Mouse (Mus musculus) neural tube, embryonic 15.5 days (tissue): ENCODE data around the gene Il4ra. TPM values are rescaled to one million over a fixed set of nuclear protein-coding genes. Genes with fewer than 3 reads are reported as not detected.

Experiments used
- ATAC-seq: fragments of 200-750 bp; cut with Nextera tagmentation; 2 replicates; pipeline ENCODE4 v1.8.0; 2017; ENCODE audit warnings: mild to moderate bottlenecking, moderate TSS enrichment, moderate library complexity; ENCODE audit not compliant: low FRiP score
- H3K27ac ChIP-seq: fragments of 300-500 bp; sonication (generic); replicated peaks from 2 replicates; pipeline ENCODE4 v1.5.1; 2015; ENCODE audit warnings: mild to moderate bottlenecking, inconsistent platforms
- H3K27me3 ChIP-seq: fragments of 300-500 bp; sonication (generic); replicated peaks from 2 replicates; pipeline ENCODE4 v1.6.1; 2015; ENCODE audit warnings: inconsistent platforms
- H3K36me3 ChIP-seq: fragments of 300-500 bp; sonication (generic); 2 replicates; pipeline ENCODE4 v1.6.1; 2015; ENCODE audit warnings: inconsistent platforms
- H3K4me1 ChIP-seq: fragments of 300-500 bp; sonication (generic); 2 replicates; pipeline ENCODE4 v1.6.1; 2015; ENCODE audit warnings: inconsistent platforms
- H3K4me2 ChIP-seq: fragments of 300-500 bp; sonication (generic); 2 replicates; pipeline ENCODE4 v1.6.1; 2015; ENCODE audit warnings: inconsistent platforms, mild to moderate bottlenecking, moderate library complexity
- H3K4me3 ChIP-seq: fragments of 300-500 bp; sonication (generic); replicated peaks from 2 replicates; pipeline ENCODE4 v1.5.1; 2015; ENCODE audit warnings: mild to moderate bottlenecking, inconsistent platforms
- H3K9ac ChIP-seq: fragments of 300-500 bp; sonication (generic); replicated peaks from 2 replicates; pipeline ENCODE4 v1.6.1; 2015; ENCODE audit warnings: mild to moderate bottlenecking, inconsistent platforms
- H3K9me3 ChIP-seq: fragments of 300-500 bp; sonication (generic); replicated peaks from 2 replicates; pipeline ENCODE4 v1.6.1; 2016; ENCODE audit warnings: inconsistent platforms
- WGBS: fragments of 180-500 bp; shearing (Covaris S2); methylation state at CpG from one replicate; pipeline ENCODE4 v1.1.7; 2015; ENCODE audit warnings: mixed read lengths; 5-methylcytosine and 5-hydroxymethylcytosine counted together
- polyA plus RNA-seq: library from polyadenylated mRNA; unstranded; fragments of >200 nt; fragmentation: Nextera tagmentation; extraction: Ambion mirVana; gene quantifications from 2 replicates; pipeline ENCODE4 v1.2.1, GENCODE M21; 2015

Gene Il4ra
- polyA plus RNA-seq, 1 experiment from 2014 or later: 5.3 TPM

DNA sequence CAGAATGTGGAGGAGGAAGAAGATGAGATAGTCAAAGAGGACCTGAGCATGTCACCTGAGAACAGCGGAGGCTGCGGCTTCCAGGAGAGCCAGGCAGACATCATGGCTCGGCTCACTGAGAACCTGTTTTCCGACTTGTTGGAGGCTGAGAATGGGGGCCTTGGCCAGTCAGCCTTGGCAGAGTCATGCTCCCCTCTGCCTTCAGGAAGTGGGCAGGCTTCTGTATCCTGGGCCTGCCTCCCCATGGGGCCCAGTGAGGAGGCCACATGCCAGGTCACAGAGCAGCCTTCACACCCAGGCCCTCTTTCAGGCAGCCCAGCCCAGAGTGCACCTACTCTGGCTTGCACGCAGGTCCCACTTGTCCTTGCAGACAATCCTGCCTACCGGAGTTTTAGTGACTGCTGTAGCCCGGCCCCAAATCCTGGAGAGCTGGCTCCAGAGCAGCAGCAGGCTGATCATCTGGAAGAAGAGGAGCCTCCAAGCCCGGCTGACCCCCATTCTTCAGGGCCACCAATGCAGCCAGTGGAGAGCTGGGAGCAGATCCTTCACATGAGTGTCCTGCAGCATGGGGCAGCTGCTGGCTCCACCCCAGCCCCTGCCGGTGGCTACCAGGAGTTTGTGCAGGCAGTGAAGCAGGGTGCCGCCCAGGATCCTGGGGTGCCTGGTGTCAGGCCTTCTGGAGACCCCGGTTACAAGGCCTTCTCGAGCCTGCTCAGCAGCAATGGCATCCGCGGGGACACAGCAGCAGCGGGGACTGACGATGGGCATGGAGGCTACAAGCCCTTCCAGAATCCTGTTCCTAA lies 24.0 kb downstream of the Il4ra start:
- WGBS: 88% methylated on average over 16 of the region's 16 CpGs
- H3K27me3 ChIP-seq: no peaks in the 10 kb centered on the region
- H3K9ac ChIP-seq: no peak overlapping the region
- H3K4me1 ChIP-seq: peaks cover 25% of the 10 kb centered on the region
- no peak overlapping the region for H3K4me2 ChIP-seq
- H3K4me3 ChIP-seq: no peak overlapping the region
- no peaks in the 10 kb centered on the region for H3K9me3 ChIP-seq
- H3K36me3 ChIP-seq: no peaks in the 10 kb centered on the region
- ATAC-seq: no peak
- no peak overlapping the region for H3K27ac ChIP-seq

DNA sequence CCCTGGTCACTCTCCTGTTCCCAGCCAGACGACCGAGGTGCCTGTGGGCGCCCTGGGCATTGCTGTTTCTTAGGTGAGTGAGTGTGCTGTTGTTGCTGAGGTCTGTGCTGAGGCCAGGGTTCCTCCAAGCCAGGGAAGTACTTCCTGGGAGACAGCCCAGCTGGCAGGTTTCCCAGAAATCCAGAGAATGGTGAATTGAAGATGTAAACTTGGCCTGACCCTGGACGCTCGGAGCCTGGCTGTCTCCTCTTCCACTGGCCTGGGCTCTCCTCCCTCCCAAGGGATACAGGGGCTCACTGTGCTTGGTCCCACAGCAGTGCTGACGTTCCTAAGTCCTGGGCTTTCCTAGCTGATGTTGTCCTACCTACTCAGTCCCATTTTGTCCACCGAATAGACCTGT lies 25.1 kb downstream of the Il4ra start:
- peaks cover 29% of the 10 kb centered on the region for H3K4me1 ChIP-seq
- 66% methylated on average over 7 of the region's 7 CpGs for WGBS
- H3K4me3 ChIP-seq: no peak overlapping the region
- H3K36me3 ChIP-seq: no peaks in the 10 kb centered on the region
- no peak overlapping the region for H3K9ac ChIP-seq
- H3K27ac ChIP-seq: no peak overlapping the region
- no peaks in the 10 kb centered on the region for H3K9me3 ChIP-seq
- no peaks in the 10 kb centered on the region for H3K27me3 ChIP-seq
- no peak overlapping the region for H3K4me2 ChIP-seq
- ATAC-seq: no peak

DNA sequence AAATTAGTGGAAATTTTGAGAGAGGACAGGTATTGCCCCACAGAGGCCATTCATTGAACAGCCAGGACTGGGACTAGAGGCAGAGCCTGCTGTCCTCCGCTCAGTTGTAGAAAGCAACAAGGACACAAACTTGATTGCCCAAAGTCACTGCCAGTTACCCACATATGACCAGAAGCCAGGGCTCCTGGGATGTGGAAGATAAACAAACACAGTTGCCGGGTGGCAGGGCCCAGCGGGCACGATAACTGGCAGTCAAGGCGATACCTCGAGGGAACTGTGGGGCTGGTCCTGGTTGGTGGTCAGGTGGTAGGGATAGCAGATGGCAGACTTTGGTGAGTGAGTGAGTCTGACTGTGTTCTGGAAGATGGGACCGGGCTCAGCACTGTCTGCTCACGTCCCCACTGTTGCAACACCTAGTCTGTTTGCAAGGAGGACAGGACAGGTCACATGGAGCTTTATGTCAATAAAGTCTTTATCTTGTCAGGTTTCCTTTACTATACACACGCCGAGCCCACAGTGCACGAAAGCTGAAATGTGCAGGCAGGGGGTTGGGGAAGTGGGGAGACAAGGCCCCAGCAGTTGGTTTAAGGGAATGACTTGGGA lies 25.7 kb downstream of the Il4ra start:
- Histone ChIP-seq H3K4me3 (no peak overlapping the region), H3K27ac (no peak overlapping the region), H3K36me3 (no peaks in the 10 kb centered on the region), H3K4me2 (no peak overlapping the region), H3K4me1 (peaks cover 23% of the 10 kb centered on the region), H3K9me3 (no peaks in the 10 kb centered on the region), H3K9ac (no peak overlapping the region), H3K27me3 (no peaks in the 10 kb centered on the region)
- ATAC-seq: no peak
- 85% methylated on average over 11 of the region's 11 CpGs for WGBS

DNA sequence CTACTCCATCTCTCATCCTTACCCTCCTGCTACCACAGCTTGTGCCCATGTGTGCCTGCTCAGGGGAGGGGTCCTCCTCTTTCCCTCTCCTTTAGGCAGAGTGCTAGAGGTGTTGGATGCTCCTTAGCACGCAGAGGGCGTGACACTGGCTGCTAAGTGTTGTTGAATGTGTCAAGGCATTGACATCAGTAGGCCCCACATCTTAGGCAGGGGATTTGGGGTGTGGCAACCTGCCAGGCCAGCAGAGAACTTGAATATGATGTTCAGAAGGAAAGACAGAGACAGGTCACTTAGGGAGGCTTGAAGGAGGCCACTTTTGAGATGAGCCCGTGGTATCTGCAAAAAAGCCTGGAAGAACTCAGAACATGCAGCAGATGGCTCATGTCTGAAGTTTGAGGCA lies 26.2 kb downstream of the Il4ra start:
- H3K27ac ChIP-seq: no peak overlapping the region
- H3K9ac ChIP-seq: no peak overlapping the region
- no peaks in the 10 kb centered on the region for H3K27me3 ChIP-seq
- no peaks in the 10 kb centered on the region for H3K36me3 ChIP-seq
- no peaks in the 10 kb centered on the region for H3K9me3 ChIP-seq
- ATAC-seq: no peak
- no peak overlapping the region for H3K4me2 ChIP-seq
- peaks cover 22% of the 10 kb centered on the region for H3K4me1 ChIP-seq
- no peak overlapping the region for H3K4me3 ChIP-seq
- WGBS: 76% methylated on average over 3 of the region's 3 CpGs

DNA sequence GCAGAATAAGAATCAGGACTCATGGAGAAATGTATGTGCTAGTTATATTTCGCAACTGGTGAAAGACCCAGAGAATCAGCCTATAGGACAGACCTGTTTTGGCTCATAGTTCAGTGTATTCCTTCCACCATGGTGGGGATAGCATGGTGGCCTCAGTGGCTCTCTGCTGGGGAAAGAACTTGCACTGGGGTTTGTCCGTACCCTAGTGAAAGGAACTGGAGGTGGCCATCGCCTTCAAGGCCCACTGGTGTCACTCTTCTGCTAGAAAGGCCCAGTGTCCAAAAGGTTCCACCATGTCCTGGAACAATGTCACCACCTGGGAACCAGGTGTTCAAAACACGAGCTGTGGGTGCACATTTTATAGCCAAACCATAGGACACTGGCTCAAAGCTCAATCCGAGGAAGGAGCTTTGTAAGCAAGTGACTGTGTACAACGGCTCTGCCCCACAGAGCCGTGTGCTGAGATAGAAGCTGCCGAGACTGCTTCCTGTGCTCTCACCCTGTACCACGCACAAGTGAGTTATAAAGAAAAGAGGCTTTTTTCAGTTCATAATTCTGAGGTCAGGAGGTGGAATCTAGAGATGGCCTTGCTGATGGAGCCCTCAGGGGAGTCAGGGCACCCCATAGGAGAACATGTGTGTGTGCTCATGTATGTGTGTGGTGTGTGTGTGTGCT lies 27.8 kb downstream of the Il4ra start:
- H3K4me3 ChIP-seq: no peak overlapping the region
- no peaks in the 10 kb centered on the region for H3K36me3 ChIP-seq
- no peak overlapping the region for H3K27ac ChIP-seq
- no peak overlapping the region for H3K4me2 ChIP-seq
- H3K4me1 ChIP-seq: peaks cover 22% of the 10 kb centered on the region
- no peak for ATAC-seq
- 86% methylated on average over 9 of the region's 9 CpGs for WGBS
- H3K27me3 ChIP-seq: no peaks in the 10 kb centered on the region
- no peaks in the 10 kb centered on the region for H3K9me3 ChIP-seq
- H3K9ac ChIP-seq: no peak overlapping the region

DNA sequence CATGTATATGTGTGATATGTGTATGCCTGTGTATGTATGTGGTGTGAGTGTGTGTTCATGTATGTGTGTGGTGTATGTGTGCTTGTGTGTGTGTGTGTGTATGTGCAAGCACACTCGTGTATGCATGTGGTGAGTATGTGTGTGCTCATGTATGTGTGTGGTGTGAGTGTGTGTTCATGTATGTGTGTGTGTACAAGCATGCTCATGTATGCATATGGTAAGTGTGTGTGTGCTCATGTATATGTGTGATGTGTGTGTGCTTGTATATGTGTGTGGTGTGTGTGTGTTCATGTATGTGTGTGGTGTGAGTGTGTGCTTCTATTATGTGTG lies 28.3 kb downstream of the Il4ra start:
- WGBS: 94% methylated on average over 1 of the region's 1 CpGs
- Histone ChIP-seq H3K36me3 (no peaks in the 10 kb centered on the region), H3K27me3 (no peaks in the 10 kb centered on the region), H3K4me2 (no peak overlapping the region), H3K27ac (no peak overlapping the region), H3K9me3 (no peaks in the 10 kb centered on the region), H3K4me1 (peaks cover 22% of the 10 kb centered on the region), H3K9ac (no peak overlapping the region; the same call in 1 of the 2 replicates), H3K4me3 (no peak overlapping the region)
- ATAC-seq: no peak

DNA sequence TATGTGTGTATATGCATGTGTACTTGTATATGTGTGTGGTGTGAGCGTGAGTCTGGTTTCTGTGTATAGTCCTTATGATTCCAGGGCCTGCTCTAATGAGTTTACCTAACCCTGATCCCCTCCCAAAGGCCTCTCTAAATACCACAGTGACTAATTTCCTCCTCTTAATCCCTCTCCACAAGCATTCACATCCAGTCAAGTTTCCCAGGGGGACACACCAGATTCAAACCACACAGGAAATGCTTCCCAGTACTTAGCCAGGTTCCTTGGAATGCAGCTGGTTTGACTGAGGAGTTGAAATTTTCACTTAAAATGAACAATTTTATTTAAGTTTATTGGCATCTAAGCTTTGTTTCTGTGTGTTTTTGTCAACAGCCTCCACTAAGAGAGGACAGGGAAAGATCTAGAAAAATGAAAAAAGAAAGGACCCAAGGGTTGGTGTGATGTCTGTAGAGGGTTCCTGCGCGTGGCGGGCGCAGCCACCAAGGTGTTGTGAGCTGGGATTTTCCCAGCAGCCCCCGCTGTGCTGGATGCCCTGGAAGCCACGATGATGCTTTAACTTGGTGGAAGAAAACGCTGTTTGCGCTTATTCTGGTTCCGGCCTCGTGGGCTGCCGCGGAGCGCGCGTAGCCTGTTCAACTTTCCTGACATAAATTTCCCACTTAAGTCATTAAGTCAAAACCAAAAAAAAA lies 28.9 kb downstream of the Il4ra start:
- H3K27me3 ChIP-seq: no peaks in the 10 kb centered on the region
- 8% methylated on average over 16 of the region's 16 CpGs for WGBS
- peak; percentile 43; the same call in 1 of the 2 replicates for ATAC-seq

DNA sequence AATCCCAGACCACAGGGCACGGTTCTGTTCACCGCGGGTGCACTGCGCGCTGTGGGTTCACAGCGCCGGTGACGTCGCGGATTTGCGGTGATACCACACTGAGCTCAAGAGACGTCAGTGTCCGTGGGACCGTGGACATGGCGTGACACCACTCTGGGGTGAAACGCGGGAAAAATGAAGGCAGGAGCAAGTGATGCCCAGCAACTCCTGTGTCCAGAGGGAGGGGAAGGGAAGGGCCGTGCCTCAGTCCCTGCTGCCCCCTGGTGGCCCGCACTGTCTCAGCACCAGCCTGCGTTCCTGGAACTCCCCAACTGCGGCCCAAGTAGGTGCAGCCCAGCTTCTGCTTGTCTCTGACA lies 29.4 kb downstream of the Il4ra start:
- peak; percentile 85 for ATAC-seq
- H3K4me3 ChIP-seq: peak overlapping the region; percentile 47
- H3K4me2 ChIP-seq: peak overlapping the region; percentile 97
- H3K9ac ChIP-seq: peak overlapping the region; percentile 53
- no peaks in the 10 kb centered on the region for H3K27me3 ChIP-seq
- 1% methylated on average over 21 of the region's 21 CpGs for WGBS
- H3K36me3 ChIP-seq: no peaks in the 10 kb centered on the region
- peaks cover 22% of the 10 kb centered on the region for H3K4me1 ChIP-seq
- H3K27ac ChIP-seq: no peak overlapping the region
- no peaks in the 10 kb centered on the region for H3K9me3 ChIP-seq

More for the DNA sequence above, 28.9 kb downstream of the Il4ra start:
- Histone ChIP-seq H3K4me3 (peak overlapping the region; percentile 47), H3K9ac (peak overlapping the region; percentile 53), H3K9me3 (no peaks in the 10 kb centered on the region), H3K27ac (no peak overlapping the region), H3K4me2 (peak overlapping the region; percentile 97), H3K4me1 (peaks cover 22% of the 10 kb centered on the region), H3K36me3 (no peaks in the 10 kb centered on the region)

DNA sequence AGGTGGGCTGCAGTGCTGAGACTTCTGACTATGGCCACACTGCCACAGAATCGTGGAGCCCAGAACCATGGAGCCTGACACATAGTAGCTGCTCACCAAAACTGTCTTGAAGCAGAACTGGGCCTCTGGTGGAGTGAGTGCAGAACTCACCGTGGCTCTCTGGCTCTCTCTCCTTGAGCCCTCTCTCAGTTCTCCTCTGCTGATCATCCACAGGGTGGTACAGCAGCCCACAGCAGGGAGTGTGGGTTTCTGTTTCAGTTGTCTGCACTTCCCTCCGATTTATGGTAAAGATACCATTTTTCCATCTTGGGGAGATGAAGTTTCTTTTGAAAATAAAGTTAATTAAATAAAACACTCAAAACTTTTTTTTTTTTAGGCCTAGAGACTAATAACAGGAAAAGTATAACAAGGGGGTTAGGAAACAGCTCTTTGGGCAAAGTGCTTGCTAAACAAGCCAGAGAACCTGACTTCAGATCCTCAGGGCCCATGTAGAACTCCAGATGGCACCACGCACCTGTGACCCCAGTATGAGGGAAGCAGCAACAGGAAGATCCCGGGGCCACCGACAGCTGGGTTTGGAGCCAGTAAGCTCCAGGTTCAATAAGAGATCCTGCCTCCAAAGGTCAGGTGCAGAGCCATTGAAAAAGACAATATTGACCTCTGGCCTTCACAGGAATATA lies 31.5 kb downstream of the Il4ra start:
- no peak overlapping the region for H3K27ac ChIP-seq
- no peak overlapping the region for H3K4me2 ChIP-seq
- H3K9ac ChIP-seq: no peak overlapping the region
- H3K4me1 ChIP-seq: peaks cover 11% of the 10 kb centered on the region
- ATAC-seq: no peak
- no peaks in the 10 kb centered on the region for H3K27me3 ChIP-seq
- H3K9me3 ChIP-seq: no peaks in the 10 kb centered on the region
- 77% methylated on average over 6 of the region's 6 CpGs for WGBS
- no peaks in the 10 kb centered on the region for H3K36me3 ChIP-seq
- no peak overlapping the region for H3K4me3 ChIP-seq

DNA sequence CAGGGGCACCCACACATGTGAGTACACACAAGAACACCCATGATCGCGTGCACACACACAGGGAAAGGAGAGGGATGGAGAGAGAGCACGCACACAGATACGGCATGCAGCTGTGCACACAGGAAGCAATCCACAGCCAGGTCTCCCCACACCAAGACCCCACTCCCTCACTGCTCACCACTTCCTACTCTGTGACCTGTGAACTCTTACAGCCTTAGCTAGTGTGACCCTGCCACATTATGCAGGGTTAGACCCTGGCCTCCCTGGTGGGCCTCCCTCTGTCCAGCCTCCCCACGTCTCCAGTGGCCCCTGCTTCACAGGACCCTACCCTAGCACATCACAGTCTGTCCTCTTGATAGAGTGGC lies 32.1 kb downstream of the Il4ra start:
- H3K9ac ChIP-seq: no peak overlapping the region
- no peak overlapping the region for H3K4me3 ChIP-seq
- no peak overlapping the region for H3K27ac ChIP-seq
- H3K4me1 ChIP-seq: peaks cover 11% of the 10 kb centered on the region
- no peaks in the 10 kb centered on the region for H3K36me3 ChIP-seq
- no peaks in the 10 kb centered on the region for H3K9me3 ChIP-seq
- no peaks in the 10 kb centered on the region for H3K27me3 ChIP-seq
- ATAC-seq: no peak
- 90% methylated on average over 5 of the region's 5 CpGs for WGBS
- no peak overlapping the region for H3K4me2 ChIP-seq

DNA sequence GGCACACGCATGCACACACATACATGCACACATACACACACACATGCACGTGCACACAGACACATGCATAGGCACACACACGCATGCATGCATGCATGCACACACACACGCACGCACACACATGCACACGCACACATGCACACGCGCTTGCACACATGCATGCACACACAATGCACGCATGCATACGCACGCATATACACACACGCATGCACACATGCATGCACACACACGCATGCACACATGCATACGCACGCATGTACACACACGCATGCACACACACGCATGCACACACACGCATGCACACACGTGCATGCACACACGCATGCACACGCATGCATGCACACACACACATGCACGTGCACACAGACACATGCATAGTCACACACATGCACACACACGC lies 34.4 kb downstream of the Il4ra start:
- Histone ChIP-seq H3K9ac (no peak overlapping the region), H3K4me3 (no peak overlapping the region), H3K9me3 (no peaks in the 10 kb centered on the region), H3K4me2 (no peak overlapping the region), H3K4me1 (0 out of 2 replicates have a peak, but pooled peaks cover 2% of the 10 kb centered on the region), H3K36me3 (no peaks in the 10 kb centered on the region), H3K27ac (no peak overlapping the region), H3K27me3 (no peaks in the 10 kb centered on the region)
- WGBS: 98% methylated on average over 23 of the region's 23 CpGs
- ATAC-seq: no peak
